Mouse (Mus musculus) kidney, postnatal 4 days (tissue): ENCODE results near the gene Ube2s.

Experiments used
- DNase-seq, 2 experiments: peaks; one replicate each; pipeline ENCODE4 v3.0.0; 2021; ENCODE audit warnings: mixed read lengths in 2 of 2

Ube2s gene

DNA sequence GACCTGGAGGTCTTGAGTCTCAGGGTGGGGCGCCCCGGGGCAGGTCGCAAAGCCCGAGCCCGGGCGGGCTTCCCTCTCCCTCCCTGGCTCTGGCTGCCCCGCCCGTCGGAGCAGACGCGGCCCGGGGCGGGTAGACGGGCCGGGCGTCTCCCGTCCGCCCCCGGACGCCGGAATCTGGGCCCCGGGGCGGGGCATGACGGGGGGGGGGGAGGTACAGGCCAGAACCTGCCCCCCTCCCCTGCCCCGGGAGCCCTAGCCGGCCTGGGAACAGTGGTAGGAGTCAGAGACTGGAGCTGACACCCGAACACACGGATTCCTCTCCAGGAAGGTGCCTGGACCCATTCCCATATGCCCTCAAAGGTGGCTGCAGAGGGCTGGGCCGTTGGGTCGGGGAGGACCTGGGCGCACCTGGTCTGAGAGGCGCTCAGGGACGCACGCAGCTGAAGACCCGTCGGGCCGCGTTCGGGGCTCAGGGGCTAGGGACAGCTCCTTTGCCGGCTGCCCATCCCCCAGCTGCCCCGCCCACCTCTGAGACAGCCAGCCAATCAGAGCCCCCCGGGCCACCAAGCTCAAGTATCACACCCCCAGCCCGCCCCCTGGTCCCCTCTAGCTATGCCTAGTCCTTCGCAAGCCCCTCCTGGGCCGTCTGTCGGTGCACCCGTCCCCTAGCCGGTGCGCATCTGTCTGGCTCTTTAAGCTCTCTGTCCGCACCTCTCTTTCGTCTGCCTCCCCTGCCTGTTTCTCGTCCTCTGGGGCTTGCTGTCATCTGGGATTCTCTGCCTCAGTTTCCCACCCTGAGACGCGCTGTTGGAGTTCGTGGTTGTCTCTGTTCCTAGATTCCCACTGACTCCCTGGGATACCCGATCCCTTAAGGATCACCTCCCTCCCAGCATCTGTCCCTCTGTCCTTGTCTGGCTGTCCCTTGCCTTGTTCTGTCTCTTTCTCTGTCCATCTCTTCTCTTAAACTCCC, 35.2 kb downstream of the Ube2s start:
- DNase-seq: peak; percentile 87 to 92

DNA sequence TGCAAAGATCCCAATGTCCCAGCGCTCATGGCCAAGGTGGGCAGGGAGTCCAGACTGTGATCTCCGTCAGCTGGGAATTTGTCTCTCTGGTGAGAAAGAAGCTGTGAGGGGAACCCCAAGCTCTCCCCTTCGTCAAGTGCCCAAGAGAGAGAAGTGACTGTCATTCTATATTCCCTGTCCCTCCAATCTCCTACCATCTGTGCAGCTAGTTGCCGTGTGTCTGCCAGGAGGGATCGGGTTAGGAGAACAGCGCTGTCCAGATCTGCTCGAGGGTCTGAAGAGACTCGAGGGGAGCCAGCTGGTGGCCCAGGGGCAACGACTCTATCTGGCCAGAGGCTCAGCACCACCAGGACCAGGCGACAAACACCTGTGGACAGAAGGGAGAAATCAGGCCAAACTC, 36.3 kb downstream of the Ube2s start:
- DNase-seq: no peak

DNA sequence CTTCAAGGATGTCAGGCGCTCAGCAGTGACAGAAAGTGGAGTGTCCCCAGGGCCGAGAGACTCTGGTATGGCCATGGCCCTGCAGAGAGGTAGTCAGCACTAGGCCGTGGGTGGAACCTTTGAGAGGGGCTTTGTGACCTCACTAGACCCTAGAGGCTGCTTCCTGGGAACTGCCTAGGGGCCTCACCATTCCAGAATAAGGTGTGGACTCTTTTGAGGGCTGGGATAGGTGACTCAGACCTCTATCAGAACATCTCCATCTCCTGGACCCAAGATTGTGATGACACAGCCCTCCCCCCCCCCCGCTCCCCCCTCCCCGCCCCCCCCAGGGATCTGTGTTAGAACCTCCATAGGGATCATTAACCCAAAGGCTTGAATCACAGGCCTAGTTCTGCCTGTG, 41.2 kb downstream of the Ube2s start, which contains the start of gene Fam71e2:
Fam71e2 (minus strand) TSS at position 101 of the 400 bp plus-strand sequence.
- DNase-seq: no peak

DNA sequence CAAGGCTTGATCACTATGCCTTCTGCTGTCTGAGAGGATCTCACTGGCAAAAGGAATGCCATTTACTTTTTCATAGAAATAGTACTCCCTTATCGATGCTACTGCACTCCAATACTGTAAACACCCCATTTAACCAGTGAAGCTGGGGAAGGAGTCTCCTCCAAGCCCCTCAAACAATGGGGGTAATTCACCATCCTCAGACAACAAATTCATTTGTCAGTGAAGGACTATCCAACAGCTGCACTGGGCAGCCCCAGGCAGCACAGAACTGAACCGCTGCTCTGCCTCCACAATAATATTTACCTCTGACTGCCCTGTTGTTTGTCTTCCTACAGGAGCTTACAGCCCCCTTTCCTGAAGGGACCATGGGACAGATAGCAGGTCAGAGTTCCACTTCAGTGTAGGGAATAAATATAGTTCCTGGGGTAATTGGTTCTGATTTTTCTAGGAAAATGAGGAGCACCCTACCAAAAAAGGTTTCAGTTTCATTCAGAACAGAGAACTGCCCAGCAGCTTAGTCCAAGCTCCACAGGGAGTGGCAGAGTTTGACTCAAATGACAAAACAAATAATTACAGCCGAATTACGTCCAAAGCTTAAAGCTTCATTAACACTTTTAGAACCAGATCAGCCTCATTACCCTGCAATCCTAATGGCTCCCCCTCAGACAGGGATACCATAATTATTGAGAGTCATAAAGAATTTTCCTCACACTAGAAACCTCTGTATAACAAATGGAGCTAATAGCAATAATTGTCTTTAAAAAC, 47.3 kb downstream of the Ube2s start:
- DNase-seq: no peak

DNA sequence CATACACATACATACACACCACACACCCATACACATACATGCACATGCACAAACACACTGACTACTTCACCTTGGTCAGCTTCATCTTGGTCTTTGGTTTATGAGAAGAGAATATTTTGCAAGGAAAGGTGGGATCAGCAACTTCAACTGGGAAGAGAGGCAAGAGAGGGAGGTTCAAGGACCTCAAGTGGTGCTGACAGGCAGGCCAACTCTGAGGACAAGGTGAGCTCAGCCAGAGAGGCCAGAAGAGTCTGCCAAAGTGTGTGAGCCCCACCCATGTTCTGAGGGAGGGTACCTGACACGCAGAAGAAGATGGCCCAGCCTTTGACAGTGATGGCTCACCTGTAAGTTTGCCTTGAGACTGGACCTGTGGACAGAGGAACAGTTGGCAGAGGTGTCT, 52.7 kb downstream of the Ube2s start:
- no peak for DNase-seq

DNA sequence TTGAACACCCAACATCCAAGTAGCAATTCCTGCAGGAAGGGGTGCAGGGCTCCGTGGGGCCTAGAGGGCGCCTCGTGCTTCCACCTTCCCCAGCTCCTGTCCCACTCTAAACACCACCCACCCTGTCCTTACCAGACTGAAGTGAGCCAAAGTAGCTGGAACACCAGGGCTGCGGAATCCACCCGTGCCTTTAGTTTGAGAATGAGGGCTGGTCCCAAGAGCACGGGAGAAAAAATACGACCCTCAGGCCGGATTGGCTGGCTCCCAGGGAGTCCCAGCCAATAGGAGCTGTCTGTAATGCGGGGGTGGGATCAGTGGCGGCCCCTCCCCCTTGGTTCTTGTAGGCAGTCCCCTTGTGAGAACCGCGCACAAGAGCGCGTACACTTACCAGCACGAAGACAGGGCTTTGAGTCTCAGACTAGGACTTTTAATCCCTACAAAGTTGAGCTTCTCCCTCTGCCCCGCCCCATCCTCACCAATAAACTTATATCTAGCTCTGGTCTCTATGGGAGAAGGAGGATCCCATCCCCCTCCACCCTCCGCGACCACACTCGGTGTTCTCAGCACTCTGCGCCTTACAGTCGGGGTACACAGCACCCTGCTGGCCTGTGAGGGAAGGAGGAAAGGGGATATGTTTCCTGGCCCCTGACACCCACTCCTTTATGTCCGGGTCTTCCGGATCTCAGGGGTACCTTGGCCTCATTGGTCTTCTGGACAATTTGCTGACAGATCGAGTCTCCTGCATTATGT, 59.4 kb downstream of the Ube2s start, which contains the start of gene Cox6b2:
Cox6b2 (minus strand) TSS at position 274 of the 750 bp plus-strand sequence.
- peak; percentile 95 to 97 for DNase-seq

DNA sequence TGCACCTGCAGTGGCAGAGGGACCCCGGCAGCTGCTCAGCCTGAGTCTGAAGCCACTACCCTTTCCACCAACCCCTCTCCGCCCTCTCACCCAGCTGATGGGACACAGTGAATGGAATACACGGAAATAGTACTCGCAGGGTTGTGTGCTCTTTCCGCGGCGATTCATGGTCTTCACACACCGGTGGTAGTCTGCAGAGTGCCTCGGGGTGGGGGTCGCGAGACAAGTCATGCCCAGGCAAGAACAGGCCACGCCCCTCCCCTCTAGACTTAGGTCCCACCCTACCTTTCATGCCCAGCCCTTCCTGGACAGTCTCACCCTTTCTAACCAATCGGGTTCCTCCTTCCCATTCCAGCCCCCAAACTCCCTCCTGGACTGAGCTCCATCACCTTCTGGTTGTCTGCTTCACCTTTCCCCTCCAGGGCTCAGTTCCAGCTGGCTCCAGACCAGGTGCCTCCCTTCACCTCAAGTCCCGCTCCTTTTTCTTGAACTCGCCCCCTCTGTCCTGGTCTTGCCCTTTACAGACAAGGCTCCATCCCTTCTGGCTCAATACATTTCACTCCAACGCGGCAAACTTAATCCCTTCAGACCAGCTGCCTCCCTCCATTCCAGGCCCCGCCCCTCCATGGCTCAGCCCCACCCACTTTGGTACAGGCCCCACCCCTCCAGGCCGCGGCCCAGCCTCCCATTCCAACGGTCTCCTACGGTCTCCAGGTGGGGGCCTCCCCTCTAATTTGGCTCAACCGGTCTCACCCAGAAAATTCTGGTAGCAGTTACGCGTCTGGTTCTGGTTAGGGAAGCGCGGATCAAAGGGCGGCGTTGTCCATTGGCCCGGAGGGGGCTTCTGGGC, 60.2 kb downstream of the Ube2s start:
- peak; percentile 83 to 87 for DNase-seq

DNA sequence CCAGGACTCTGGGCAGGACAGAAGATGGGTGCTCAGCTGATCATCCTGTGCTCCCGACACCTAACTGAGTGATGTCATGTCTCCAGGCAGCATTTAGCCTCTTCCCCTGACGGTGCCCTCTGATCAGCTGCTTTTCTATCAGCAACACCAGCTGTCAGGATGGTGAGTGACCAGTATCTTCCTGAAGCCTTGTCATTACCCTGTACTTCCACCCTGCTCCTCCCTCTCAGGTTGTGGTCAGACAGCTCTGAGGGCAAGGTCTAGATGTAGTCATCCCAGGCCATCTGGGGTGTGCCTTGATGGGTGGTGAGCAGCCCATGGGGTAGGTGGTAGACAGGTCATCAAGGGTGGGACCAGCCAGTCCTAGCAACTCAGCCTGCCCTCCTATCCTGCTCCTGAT, 63.2 kb downstream of the Ube2s start:
- DNase-seq: no peak

DNA sequence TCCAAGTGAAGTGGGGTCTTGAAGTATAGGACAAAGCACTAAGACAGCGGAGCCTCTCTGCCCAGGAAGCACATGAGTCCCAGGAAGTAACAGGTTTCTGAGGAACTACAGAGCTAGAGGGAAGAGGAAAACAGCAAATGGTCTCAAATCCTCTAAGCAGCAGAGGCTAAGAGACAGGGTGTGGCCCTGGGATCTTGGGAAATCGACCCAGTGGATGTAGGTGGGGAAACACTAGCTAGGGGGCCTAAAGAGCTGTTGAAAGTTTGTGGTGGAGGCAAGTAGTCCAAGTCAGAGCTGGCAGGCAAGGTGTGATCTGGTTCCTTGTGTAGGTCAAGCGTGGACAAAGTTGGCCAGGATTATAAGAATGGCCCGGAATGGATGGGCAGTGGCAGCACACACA, 64.1 kb downstream of the Ube2s start:
- no peak for DNase-seq

DNA sequence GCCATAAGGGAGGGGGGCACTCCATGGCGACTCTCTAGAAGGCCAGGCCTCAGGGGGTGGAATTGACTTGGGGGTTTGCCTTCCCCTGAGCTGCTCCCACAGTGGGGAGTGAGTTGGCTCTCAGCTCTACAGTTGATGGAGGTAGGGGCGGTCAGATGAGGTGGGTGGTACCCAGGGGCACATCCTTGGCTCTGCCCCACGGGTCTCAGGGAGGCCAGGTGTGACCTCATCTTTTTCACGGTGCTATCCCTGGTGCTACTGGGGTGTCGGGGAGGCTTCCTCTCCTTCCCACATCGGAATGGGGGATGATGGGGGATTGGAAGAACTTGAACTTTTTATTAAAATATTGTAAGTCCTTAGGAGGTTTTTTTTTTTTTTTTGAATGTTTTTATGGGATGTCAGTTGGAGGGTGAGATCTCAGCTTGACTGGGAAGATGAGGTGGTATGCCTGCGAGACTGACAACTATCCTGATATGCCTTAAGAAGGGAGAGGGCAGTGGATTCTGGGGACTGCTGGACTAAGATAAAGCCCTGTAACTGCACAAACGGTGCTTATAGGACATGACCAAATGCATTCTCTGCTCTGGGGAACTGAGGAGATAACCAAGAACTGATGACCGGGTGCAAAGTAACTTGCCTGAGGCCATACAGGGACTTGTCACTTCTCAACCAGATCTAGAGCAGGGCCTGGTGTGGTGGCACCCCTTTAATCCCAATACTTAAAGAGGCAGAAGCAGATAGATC, 65.1 kb downstream of the Ube2s start:
- DNase-seq: no peak

DNA sequence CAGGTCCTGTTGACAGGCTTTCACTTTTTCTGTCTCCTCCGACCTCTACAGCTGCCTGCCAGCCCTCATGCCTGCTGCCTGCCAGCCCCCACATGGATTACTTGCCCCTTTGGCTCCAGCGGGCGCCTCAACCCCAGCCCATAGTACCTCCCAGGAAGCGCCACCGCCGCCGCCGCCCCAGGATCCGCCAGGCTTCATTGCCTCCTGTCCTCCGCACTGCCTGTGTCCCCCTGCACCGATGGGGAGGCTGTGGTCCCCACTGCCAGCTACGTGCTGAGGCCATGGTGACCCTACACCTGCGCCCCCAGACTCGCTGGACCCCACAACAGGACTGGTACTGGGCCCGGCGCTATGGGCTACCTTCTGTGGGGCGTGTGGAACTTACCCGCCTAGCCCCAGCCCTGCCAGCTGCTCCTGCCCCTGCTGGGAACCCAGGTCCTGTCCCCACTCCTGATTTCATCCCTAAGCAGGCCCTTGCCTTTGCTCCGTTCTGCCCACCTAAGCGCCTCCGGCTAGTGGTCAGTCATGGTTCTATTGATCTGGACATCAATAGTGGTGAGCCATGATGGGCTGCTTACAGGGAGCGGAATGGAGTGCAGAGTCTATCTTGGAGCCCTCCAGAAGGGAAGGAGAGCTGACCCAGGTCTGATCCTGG, 65.9 kb downstream of the Ube2s start:
- no peak for DNase-seq

DNA sequence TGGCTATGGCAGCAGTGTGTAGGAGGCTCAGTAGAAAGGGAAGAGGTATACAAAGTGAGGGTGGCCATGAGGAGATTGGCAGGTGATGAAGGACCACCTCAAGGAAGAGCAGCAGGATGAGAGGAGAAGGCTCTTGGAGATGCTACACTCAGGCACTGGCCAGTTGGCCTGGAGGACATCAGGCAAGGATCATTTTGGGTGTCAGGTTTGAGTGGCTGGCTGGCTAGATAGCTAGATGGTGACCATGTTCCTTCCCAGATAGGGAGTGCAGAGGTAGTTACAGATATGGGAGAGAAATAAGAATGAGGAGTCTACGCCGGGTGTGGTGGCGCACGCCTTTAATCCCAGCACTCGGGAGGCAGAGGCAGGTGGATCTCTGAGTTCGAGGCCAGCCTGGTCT, 67.5 kb downstream of the Ube2s start:
- no peak for DNase-seq
